Mouse (Mus musculus) adrenal gland, postnatal 4 days (tissue): ENCODE data around the gene Thsd4. TPM values are rescaled to one million over a fixed set of nuclear protein-coding genes. Genes with fewer than 3 reads are reported as not detected.

ENCODE experiments used
- DNase-seq, 2 experiments: peaks; one replicate each; pipeline ENCODE4 v3.0.0; 2021 to 2022; ENCODE audit warnings: low spot score in 2 of 2, mixed read lengths in 2 of 2
- total RNA-seq, 2 experiments: library from RNA; stranded (reverse); gene quantifications; 2 replicates each; pipeline ENCODE4 v1.2.3; 2021

Gene Thsd4
- total RNA-seq, 2 experiments from 2014 or later = 15.6 to 25.6 TPM

DNA sequence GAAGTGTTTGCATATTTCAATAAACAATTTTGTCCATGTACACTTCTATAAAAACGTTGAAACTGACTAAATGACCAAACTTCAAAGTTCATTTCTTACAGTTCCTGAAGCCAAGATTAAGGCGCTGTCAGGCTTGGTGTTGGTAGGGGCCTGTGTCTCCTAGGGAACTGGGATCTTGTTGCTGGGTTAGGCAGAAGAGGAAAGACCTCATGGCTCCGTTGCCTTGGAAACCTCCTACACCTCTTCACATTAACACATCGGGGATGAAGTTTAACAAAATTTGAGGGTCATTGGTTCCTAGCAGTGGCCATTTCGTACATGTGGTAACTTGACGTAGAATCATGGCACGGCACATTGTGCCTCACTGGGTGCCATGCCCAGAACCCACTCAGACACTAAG, 361.7 kb downstream of the Thsd4 start:
- DNase-seq = no peak

DNA sequence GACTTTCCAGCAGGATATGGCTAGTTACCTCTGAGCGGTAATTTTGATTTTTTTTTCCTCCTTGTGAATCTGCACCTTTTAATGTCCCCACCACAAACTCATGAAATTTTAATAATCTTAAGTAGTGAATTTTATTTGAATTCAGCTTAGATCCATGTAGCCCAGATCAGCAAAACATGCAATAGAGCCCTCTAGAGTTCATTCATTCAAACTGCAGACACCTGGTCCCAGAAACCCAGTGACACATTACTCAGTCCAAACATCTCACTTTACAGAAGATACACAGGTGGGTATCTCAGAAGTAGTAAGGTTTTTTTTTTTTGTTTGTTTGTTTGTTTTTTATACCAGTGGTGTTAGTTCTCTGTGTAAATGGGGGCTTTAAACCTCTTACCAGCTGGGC, 368.9 kb downstream of the Thsd4 start:
- no peak for DNase-seq

DNA sequence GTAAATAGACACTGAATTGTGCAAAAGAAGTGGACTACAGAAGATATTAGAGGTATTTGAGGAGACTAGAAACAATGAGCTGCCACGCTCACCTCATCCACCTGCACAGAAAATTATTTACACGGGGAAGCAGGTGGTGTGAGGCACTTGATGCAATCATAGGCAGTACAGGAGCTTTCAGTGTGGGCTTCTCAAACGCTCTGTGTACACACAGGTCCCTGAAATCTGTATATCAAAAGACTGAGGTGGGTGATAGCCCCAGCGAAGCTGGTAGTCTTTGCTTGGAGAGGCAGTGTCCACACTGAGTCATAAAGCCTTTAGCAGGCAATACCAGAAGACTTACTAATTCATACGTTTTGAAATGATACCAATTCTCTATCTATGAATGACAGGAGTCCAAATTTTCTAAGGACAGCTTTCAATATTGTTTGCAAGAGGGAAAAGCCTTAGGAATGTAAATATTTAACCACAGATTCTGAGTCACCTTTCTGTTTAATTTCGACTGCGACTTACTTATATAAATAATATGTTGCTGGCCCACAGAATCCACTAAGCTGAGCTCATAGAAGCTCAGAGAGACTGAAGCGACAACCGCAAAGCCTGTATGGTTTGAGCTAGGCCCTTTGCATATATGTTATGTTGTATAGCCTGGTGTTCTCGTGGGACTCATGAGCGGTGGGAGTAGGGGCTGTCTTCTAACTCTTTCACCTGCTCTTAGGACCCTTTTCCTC, 369.8 kb downstream of the Thsd4 start:
- no peak for DNase-seq

DNA sequence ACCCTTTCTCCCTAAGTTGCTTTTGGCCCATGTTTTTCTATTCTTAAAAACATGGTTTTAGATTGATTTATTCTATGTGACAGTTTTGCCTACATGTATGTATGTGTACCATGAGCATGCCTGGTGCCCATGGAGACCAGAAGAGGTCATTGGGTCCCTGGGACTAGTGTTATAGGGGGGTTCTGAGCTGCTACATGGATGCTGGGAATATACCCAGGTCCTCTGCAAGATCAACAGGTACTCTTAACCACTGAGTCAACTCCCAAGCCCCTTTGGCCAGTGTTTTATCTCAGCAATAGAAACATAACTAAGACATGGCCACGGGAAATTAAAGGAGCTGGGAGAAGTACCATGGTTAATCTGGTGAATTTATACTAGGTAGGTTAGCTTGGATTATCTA, 371.3 kb downstream of the Thsd4 start:
- no peak for DNase-seq

DNA sequence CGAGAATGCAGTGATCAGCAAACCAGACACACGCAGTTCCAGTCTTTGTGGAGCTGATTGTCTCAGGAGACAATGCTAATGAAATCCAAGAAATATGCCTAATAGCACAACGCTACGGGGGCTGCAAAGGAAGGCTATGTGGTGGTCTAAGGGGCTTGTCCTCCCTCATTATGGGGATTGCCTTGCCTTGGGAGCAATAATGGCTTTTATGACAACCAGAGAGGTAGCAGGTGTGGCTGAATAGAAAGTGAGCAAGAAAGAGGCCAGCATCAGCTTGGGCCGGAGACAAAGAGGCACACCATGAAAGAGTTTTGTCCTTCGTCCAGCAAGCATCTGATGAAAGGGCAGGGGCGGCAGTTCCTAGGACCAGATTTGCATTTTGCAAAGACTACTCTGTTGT, 372.9 kb downstream of the Thsd4 start:
- DNase-seq = no peak

DNA sequence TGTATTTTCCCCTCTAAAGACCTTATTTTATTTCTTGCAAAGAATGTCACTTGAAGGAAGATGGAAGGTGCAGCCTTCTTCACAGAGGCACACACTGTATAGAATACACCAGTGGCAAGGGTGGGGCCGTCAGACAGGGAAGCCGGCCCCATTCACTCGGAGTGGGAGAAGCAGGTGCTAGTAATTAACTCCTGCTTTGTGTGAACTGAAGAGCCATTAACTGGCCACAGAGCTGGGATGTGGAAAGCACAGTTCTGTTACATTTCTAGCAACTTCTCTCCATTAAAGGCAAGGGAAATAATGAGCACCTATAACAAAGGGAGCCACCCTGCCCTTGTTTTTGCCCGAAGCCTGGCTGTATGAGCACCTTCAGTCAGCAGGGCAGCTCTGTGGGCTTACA, 374.4 kb downstream of the Thsd4 start:
- no peak for DNase-seq

DNA sequence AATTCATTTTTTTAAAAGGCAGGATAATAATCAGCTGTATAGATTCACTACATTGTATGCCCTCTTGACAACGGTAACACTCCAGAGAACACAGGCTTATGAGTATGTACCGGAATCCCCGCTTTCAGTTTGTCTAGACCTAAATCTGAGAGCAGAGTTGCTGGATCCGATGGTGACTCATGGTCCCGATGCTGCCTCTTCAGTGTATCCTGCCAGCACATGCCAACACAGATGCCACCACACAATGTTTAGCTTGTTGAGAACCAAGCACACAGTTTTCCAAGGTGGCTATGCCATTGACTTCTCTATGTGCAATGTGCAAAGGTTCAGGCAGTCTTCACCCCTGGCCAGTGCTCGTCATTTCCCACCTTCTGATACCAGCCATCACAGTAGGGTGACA, 378.0 kb downstream of the Thsd4 start:
- no peak for DNase-seq

DNA sequence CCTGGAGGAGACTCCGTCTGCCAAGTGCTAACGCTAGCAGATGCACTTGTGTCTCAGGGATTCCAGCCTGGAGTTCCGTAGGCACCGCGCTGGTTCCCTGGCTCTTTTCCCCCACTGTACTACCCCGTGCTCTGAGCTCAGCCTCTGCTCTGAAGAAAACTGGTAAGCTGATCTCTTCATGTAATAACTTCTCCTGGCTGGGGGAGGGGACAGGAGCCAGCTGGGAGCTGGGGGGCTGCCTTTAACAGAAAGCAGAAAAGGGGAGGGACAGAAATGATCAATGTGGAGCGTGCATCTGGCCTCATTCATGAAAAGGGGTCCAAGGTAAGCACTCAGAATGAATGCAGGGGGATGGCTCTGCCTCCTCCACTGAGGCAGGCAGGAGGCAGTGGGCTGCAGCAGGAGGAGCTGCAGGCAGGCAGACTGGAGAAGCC, 380.7 kb downstream of the Thsd4 start:
- no peak for DNase-seq

DNA sequence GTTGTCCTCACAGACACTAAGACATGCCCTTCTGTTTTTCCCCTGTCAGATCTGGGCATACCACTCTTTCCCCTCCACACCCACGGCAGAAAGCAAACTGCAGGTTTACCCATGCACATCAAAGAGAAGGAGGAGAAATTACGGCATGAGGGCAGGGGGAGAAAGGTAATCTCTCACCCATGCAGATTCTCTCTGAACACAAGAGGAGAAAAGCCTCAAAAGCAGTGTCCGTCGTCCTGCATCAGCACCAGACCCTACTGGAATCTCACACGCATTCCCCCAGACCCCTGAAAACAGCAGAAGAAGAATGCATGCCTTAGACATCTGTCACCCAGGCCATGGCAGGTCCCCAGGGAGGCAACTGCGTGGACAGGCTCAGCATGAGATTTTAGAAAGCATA, 381.4 kb downstream of the Thsd4 start:
- DNase-seq = no peak

DNA sequence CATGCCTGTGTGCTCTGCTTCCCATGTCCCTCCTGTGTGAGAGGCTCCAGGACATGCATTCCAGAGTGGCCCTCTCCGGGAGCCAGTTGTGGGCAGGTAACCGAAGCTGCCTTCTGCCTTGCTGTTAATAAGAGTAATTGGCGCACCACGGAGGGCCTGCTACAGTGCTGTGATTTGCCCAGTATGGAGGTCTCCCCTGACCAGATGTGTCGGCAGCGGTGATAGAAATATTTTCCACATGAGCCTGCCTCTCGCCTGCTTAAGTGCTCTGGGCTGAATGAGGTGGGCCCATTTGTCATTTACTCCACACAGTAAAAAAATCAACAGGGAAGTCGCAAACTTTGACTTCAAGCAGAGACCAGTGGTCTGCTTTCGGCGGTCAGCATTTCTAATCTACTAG, 382.4 kb downstream of the Thsd4 start:
- DNase-seq = no peak

DNA sequence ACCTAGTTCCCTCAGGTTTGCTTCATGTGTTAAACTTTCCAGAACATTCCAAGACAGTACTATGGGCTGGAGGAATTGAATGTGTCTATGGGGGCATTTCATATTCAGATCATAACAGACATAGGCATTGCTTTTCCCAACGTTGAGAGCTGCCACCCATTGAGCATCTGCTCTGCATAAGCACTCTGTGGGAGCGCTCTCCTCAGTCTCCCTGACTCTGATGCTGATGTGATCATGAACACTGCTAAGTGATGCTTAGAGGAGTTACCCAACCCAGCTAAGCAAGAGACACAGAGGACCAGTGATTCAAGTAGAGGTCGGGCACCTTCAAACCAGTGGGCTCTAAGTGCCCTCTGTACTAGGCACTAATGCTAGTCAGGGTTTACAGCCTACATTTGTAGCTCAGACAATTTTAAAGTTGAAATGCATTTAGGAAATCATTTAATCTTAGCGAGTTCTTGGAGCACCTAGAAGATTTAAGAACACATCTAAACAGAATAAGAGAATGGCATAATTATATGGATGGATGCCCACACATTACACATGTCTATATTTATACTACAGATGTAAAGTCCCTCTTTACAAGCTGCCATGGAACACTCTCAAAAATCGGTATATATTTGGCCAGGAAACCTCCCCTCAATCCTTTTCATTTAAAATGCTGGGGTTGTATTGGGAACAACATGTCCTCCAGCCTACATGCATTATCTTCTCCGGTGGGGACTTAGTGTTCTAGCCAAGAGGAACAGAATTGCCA, 392.4 kb downstream of the Thsd4 start:
- no peak for DNase-seq

DNA sequence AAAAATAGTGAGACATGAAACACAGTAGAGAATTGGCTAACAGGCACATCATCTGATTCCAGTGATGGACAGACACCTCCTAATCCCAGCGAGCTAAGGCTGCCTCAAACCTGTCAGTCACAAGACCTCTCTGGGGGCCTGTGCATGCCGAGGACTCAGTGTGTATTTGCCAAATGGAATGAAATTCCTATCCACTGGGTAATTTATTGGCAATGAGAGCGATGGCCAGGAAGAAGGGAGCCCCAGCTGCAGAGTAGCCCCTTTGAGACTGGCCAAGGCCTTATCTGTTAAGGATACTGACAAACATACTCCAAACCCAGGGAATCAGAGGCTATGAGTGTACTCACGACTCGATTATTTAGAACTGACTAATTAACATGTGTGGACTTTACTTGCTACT, 394.9 kb downstream of the Thsd4 start:
- no peak for DNase-seq

DNA sequence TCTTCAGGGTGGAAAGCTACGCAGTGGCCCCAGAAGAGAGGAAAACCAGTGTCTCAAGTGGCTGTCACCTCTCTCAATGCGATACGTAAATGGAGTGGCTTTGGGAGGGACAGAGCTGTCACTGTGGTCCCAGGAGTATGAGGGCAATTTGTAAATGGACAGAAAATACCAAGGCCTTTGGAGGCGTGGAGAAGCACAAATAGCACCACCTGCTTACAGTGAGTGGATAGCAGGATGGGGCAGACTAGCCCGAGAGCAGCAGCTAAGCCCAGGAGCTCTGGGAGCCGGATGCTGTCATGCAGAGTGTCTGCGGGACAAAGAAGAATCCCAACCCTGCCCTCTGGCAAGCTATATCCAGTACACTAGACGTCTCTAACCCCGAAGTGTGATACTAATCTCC, 397.7 kb downstream of the Thsd4 start:
- DNase-seq = no peak

DNA sequence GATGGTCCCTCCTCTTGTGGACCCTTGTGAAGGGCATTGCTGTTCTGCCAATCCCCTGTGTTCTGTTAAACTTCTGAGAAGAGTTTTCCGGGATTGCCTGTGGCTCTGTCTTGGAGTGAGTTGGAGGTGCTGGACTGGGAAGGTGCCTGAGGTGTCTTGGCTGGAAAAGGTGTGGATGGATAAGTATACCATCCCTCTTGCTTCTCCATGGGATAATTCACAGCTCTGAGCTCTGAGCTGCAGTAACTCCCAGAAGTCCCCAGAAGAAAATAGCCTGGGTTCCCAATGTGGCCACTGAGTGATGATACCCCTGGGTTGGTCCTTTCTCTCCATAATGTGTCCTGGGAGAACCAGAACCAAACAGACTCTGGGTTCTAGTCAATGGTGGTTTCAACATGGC, 398.8 kb downstream of the Thsd4 start:
- DNase-seq = no peak

DNA sequence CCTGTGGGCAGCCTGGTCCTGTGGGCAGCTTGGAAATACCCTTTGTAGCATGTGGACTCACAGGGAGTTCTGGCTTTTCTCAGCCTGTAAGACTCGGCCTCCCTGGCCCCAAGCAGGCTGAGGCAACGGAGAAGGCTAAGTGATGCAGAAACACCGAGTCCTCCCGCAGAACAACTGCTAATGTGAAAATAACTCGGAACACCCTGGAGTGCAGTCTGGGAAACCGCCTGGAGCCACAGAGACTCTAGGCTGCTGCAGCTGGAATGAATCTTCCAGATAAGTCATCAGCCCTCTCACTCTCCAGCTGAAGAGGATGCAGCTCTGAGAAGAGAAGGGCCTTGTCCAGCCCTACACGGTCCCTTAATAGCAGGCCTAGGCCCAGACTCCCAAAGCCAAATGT, 402.0 kb downstream of the Thsd4 start:
- no peak for DNase-seq

DNA sequence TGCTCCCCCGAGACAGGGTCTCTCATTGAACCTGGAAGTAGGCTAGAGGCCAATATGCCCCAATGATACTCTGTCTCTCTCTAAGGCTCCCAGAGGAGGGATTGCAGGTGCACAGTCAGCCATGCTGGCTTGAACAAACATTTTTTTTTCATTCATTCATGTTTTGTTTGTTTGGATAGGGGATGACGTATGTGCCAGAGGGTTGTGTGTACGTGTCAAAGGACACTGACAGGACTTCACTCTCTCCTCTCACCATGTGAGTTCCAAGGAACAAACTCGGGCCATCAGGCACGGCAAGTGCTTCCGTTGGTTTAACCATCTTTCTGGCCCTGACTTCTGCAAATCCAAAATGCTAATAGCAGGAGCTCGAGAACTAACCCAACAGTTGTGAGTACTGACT, 404.0 kb downstream of the Thsd4 start:
- DNase-seq = no peak

DNA sequence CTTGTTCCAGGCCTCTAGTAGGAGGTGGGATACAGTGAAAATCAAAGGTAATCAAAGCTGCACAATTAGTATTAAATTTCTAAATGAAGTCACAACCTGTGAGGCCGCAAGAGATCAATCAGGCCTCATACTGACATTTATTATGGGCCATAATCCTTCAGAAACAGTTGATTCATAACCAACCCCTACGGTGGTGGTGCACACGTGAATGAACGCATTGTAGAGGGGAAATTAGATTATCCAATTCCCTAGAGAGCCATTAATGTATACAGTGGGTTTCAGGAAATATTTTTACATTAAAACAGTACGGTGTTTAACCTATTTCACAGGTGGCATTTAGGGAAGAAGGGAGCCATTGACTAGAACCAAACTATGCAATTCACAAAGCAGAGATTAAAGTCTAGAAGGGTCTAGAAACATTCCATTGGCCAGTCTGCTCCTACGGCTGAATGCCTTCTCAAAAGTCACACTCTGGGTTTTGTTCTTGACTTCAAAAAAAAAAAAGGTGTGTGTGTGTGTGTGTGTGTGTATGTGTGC, 406.1 kb downstream of the Thsd4 start:
- DNase-seq = no peak

DNA sequence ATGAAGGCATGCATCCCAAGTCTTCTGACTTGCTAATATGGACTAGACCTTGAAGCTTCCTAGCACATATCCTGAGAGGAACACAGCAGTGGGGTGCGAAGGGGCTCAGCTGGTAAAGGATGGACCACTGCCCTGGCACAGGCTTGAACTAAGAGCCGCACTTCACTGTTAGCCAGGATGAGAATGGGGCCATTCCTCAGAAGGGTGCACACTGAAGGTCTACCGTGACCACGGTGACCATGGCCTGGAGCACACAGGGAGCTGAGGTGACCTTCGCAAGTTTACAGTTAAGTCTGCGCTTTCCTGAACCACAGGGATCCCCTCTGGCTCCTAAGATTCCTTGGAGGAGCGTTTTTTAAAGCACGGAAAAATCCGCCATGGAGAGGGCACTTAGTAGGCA, 406.5 kb downstream of the Thsd4 start:
- no peak for DNase-seq

DNA sequence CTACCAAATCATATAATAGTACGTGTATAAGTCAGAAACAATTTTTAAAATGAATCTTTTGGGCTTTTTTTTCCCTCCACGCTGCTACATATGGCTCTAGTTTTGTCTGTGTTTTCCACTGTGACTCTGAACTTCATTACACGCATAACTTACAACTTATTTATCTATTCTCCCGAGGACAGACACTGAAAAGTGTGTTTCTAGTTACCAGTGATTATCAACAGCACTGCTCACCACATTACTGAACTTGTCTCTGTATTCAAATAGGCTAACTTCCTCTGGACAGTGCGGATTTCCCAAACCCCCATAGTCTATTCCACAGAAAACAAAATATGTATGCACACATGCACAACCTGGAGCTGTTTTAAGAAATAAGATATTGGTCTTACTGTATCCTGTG, 411.6 kb downstream of the Thsd4 start:
- no peak for DNase-seq

DNA sequence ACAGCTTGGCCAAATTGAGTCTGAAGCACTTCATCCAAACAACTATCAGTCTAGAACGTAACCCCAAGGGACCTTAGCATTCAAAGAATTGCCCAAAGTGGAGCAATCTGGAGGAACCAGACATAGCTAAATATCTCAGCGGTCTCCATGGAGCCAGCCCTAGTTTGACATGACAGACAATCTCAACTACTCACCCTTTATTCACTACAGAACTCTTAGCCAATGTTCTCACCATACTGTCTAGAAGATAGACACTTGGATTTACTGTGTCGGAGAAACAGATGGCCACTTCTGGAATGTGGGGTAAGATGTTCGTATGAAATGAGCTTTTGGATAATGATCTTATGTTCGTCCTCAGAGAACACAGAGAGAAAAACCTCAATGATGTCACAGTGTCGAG, 415.2 kb downstream of the Thsd4 start:
- no peak for DNase-seq

DNA sequence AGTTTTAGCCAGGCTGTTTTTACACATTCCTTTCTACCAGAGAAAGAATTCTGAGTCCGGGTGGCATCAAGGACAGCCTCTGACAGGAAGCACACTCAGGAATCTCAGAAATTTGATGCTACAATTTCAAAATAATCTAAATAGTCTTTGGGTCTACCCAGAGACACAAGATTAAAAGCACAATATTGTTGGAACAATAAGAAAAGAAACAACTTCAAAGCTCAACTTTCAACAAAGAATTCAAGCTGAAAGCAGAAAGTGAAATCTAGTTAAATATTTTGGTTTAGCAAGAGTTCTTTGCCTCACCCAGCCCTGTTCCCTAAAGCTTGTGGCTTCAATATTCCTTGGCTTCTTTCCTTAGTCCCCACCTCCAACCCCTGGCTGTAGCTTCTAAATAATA, 415.7 kb downstream of the Thsd4 start:
- DNase-seq = no peak

DNA sequence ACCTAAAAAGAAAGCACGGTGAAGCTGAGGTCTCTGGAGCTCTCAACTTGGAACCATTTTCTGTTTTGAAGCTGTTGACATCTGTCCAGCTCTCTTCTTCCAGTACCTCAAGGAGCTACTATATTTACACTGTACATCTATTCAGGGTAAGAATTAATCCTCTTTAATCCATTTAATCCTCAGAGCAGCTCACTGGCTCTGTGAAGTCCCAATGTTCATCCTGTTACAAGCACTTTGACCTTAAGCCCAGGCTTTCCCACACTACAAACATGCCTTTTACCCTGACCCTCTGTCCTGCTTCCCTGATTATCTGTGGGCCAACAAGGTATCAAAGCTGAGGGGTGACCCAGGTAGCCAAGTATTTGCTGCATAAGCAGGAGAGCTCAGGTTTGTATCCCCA, 427.6 kb downstream of the Thsd4 start:
- DNase-seq = no peak

DNA sequence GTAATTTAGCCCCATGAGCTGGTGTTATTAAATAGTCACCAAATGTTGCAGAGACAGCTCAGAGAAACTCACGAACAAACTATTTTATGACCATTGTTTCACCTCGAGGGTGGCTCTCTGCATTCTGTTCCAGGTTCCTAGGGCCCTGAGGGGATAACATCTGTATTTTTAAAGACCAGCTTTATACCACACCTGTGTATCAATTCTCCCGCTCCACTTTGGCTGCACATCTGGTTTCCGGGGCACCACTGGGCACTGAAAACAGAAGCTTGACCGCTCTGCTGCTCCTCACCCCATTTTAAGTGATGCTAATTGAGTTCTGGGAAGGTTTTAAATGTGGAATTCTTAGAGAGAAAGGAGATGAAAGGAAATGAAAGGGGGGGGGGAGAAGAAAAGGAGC, 429.4 kb downstream of the Thsd4 start:
- DNase-seq = no peak
